Mouse (Mus musculus) midbrain, postnatal 0 days (tissue): ENCODE data around the gene Kif5a. TPM values are rescaled to one million over a fixed set of nuclear protein-coding genes. Genes with fewer than 3 reads are reported as not detected.
A peak's percentile ranks its signal among the peaks of the same experiment; 100 is the strongest.

Experiments used
- ATAC-seq: fragments of 200-750 bp; cut with Nextera tagmentation; 2 replicates; pipeline ENCODE4 v1.8.0; 2017; ENCODE audit warnings: moderate number of reproducible peaks, mild to moderate bottlenecking, moderate TSS enrichment, moderate library complexity; ENCODE audit not compliant: low FRiP score
- DNase-seq: peaks from one replicate; pipeline ENCODE4 v3.0.0-alpha.2; 2015; ENCODE audit warnings: low spot score
- H3K27ac ChIP-seq: fragments of 300-500 bp; sonication (generic); 2 replicates; pipeline ENCODE4 v1.5.1; 2014; ENCODE audit warnings: low read depth, mild to moderate bottlenecking, low read length, mixed read lengths
- H3K27me3 ChIP-seq: fragments of 300-500 bp; sonication (generic); 2 replicates; pipeline ENCODE4 v1.6.1; 2014; ENCODE audit warnings: low read length, control low read depth, mixed read lengths; ENCODE audit not compliant: insufficient read depth
- H3K36me3 ChIP-seq: fragments of 300-500 bp; sonication (generic); 2 replicates; pipeline ENCODE4 v1.6.1; 2014; ENCODE audit warnings: low read length, control low read depth, mixed read lengths; ENCODE audit not compliant: insufficient read depth
- H3K4me1 ChIP-seq: fragments of 300-500 bp; sonication (generic); 2 replicates; pipeline ENCODE4 v1.6.1; 2014; ENCODE audit warnings: mild to moderate bottlenecking, control low read depth, antibody characterized with exemption, low read length, mixed read lengths; ENCODE audit not compliant: insufficient read depth
- H3K4me2 ChIP-seq: fragments of 300-500 bp; sonication (generic); 2 replicates; pipeline ENCODE4 v1.6.1; 2014; ENCODE audit warnings: low read depth, mild to moderate bottlenecking, low read length, mixed read lengths; ENCODE audit not compliant: poor library complexity, severe bottlenecking
- H3K4me3 ChIP-seq: fragments of 300-500 bp; sonication (generic); 2 replicates; pipeline ENCODE4 v1.5.1; 2014; ENCODE audit warnings: low read depth, mild to moderate bottlenecking, low read length, moderate library complexity
- H3K9ac ChIP-seq: fragments of 300-500 bp; sonication (generic); replicated peaks from 2 replicates; pipeline ENCODE4 v1.6.1; 2014; ENCODE audit warnings: mild to moderate bottlenecking, low read length, moderate library complexity, mixed read lengths; ENCODE audit not compliant: poor library complexity, severe bottlenecking
- H3K9me3 ChIP-seq: fragments of 300-500 bp; sonication (generic); 2 replicates; pipeline ENCODE4 v1.6.1; 2016; ENCODE audit warnings: low read length, control low read depth
- CTCF ChIP-seq: IDR thresholded peaks from 2 replicates; pipeline ENCODE4 v1.5.1; 2016; ENCODE audit warnings: antibody characterized with exemption, mild to moderate bottlenecking
- WGBS: fragments of 180-500 bp; shearing (Covaris S2); extraction: QIAGEN DNeasy Blood & Tissue Kit; methylation state at CpG from one replicate; pipeline ENCODE4 v1.1.7; 2014; 5-methylcytosine and 5-hydroxymethylcytosine counted together
- polyA plus RNA-seq: library from polyadenylated mRNA; unstranded; fragments of >200 nt; fragmentation: Nextera tagmentation; extraction: Ambion mirVana; gene quantifications from 2 replicates; pipeline ENCODE4 v1.2.1, GENCODE M21; 2015
- total RNA-seq: library from RNA; depleted of rRNA; stranded (reverse); fragments of >200 nt; gene quantifications from 2 replicates; pipeline ENCODE4 v1.2.3, GENCODE M21; 2014

Kif5a gene
- total and polyA plus RNA-seq, 2 experiments from 2014 or later: 102 to 249 TPM

- no peak overlapping the region for H3K4me3 ChIP-seq
- ATAC-seq (no peak), DNase-seq (no peak)
- peaks cover 3% of the 10 kb centered on the region; the same call in 1 of the 2 replicates for H3K4me1 ChIP-seq
- no peak for TF ChIP-seq CTCF
- H3K27me3 ChIP-seq: no peaks in the 10 kb centered on the region
- no peak overlapping the region for H3K27ac ChIP-seq
- H3K9ac ChIP-seq: no peak overlapping the region
- no peaks in the 10 kb centered on the region for H3K9me3 ChIP-seq
- H3K36me3 ChIP-seq: peaks cover 42% of the 10 kb centered on the region
- WGBS: 88% methylated on average over 3 of the region's 3 CpGs
- H3K4me2 ChIP-seq: no peak overlapping the region
These were observed 30.5 kb upstream of the Kif5a start for GRCm38 (mm10) chr10:127293590-127294113.

DNA sequence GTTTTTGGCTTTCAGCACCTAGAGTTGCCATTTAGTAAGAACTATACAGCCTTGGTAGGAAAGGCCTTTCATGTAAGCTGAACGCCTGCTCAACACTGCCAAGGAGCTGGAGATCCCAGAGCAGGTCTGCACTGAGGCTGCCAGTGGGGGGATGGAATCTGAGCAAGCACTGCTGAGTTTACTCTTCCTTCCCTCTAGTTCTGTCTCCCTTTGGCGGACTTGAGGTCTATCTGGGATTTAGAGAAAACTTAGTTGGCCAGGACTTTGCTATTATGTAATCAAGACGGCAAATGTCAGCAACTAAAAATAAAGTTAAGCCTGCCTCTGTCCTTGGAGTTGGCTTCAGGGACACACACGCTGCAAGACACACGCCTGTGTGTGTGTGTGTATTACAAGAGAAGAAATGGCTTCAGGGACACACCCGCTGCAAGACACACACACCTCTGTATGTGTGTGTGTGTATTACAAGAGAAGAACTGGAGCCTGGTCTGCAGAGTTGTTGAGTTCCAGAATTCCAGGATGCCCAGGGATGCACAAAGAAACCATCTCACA is 29.9 kb upstream of the Kif5a start:
- no peaks in the 10 kb centered on the region for H3K9me3 ChIP-seq
- H3K4me1 ChIP-seq: peaks cover 3% of the 10 kb centered on the region; the same call in 1 of the 2 replicates
- 89% methylated on average over 6 of the region's 6 CpGs for WGBS
- H3K27me3 ChIP-seq: no peaks in the 10 kb centered on the region
- DNase-seq (no peak), ATAC-seq (no peak)
- H3K4me3 ChIP-seq: no peak overlapping the region
- H3K27ac ChIP-seq: no peak overlapping the region; the same call in 1 of the 2 replicates
- no peak overlapping the region for H3K9ac ChIP-seq
- peaks cover 42% of the 10 kb centered on the region for H3K36me3 ChIP-seq
- H3K4me2 ChIP-seq: no peak overlapping the region
- TF ChIP-seq CTCF: no peak

DNA sequence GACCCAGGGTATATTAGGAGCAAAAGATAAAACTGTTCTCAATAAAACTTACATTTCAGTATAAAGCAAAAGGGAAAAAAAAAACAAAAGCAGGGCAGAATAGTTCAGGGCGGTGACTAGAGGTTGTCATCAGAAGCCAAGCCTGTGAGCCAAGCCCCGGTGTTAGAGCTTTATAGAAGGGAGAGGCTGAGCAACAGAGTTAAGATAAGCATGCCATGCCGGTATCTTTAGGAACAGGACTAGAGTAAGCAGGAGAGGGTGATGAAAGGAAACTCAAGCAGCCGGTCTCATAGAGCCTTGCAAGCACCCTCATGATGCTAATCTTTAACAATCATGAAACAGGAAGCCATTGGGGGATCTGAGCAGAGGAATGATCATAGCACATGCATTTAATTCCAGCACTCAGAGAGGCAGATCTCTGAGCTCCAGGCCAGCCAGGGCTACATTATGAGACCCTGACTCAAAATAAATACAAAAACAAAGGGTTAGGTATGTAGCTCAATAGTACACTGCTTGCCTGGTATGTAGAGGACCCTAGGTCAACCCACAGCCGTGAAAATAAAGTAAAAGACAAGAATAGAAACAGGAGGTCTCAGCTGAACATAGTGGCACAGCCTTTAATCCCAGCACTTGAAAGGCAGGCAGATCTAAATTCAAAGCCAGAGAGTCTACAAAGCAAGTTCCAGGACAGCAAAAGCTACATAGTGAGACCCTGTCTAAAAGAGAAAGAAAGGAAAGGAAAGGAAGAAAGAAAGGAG is 28.9 kb upstream of the Kif5a start:
- WGBS: 34% methylated on average over 5 of the region's 5 CpGs
- TF ChIP-seq CTCF: no peak
- H3K27ac ChIP-seq: 0 out of 2 replicates have a peak overlapping the region, but pooled peaks have one; percentile 95
- H3K4me3 ChIP-seq: peak overlapping the region; percentile 68
- peaks cover 10% of the 10 kb centered on the region; the same call in 1 of the 2 replicates for H3K4me1 ChIP-seq
- ATAC-seq (no peak), DNase-seq (no peak)
- no peaks in the 10 kb centered on the region for H3K9me3 ChIP-seq
- peaks cover 32% of the 10 kb centered on the region for H3K36me3 ChIP-seq
- H3K9ac ChIP-seq: peak overlapping the region; percentile 65
- peak overlapping the region; percentile 80 for H3K4me2 ChIP-seq
- no peaks in the 10 kb centered on the region for H3K27me3 ChIP-seq

DNA sequence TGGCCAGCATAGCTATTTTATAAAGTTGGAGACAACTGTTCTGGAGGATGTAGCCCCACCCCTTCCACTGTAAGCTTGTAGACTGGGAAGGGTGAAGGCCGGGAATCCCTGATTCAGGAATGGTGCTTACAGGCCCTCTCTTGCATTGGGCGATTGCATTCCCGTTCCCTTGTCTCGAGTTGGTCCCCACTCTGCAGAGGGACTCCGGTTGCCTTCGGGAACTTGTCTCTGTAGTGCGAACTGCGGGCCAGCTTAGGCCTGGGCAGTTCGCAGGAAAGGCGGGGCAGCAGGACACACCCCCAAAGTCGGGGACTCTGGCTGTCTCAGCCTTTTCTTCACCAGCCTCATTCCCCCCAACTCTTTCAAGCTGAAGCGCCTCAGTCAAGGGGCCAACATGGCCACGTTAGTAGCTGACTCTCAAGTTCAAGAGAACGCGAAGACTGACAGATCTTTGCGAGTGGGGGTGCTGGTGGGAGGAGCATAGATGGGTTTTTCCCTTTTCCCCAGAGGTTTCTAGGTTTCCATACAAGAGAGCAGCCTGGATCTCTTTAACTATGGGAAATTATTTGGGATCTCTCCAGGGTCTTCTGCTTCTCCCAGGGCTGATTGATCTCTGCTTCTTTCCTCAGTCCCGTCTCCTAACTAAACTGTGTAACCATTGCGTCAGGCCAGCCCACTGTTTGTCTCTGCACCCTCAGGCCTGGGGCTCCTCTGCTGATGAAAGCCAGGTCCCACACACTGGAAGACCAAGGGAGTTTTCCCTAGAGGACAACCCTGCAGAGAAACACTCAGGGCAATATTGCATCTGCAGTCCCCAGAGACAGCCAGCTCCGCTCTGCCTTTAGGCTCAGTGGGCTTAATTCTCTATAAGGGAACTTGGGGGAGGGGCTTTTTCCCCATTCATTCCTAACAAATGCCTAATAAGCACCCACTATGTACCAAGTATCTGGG is 28.1 kb upstream of the Kif5a start:
- Histone ChIP-seq H3K27ac (peak overlapping the region; percentile 95), H3K27me3 (no peaks in the 10 kb centered on the region), H3K4me2 (peak overlapping the region; percentile 80), H3K9ac (peak overlapping the region; percentile 65), H3K36me3 (peaks cover 26% of the 10 kb centered on the region), H3K4me3 (peak overlapping the region; percentile 68), H3K9me3 (no peaks in the 10 kb centered on the region), H3K4me1 (peaks cover 17% of the 10 kb centered on the region)
- ATAC-seq: peak; percentile 25
- TF ChIP-seq CTCF: no peak
- DNase-seq: peak; percentile 53
- 2% methylated on average over 19 of the region's 19 CpGs for WGBS

DNA sequence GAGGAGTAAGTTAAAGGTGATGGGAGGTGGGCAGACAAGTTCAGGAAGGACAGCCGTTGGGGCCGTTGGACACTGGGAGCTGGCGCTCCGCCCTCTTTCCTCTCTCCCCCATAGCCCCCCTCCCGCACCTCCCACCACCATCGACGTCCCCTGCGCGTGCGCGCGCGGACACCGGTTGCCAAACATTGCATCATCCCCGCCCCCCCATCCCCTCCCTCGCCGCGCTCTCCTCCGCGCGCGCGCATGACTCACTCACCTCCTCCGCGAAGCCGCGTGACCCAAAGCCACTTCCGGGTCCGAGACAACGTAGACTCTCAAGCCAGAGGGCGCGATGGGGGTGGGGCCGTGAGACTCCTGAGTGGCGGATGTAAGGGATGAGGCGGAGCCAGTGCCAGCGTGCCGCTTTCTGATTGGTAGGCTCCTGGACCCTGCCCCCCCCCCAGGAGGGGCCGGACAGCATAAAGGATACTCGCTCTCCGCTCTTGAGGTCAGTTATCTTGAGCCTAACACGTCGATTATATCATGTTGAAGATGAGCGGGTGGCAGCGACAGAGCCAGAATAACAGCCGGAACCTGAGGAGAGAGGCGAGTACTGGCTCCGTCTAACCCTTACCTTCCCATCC is 27.3 kb upstream of the Kif5a start:
- H3K27ac ChIP-seq: peak overlapping the region; percentile 95
- H3K4me1 ChIP-seq: peaks cover 17% of the 10 kb centered on the region
- H3K36me3 ChIP-seq: peaks cover 27% of the 10 kb centered on the region
- peak; percentile 100 for DNase-seq
- no peaks in the 10 kb centered on the region for H3K27me3 ChIP-seq
- TF ChIP-seq CTCF: peak; percentile 44
- H3K4me3 ChIP-seq: peak overlapping the region; percentile 68
- peak overlapping the region; percentile 80 for H3K4me2 ChIP-seq
- no peaks in the 10 kb centered on the region for H3K9me3 ChIP-seq
- WGBS: under 1% methylated on average over 31 of the region's 47 CpGs
- H3K9ac ChIP-seq: peak overlapping the region; percentile 65
- ATAC-seq: peak; percentile 92
